Mouse (Mus musculus): ENCODE measurements around the gene Lbhd1. TPM values are rescaled to one million over a fixed set of nuclear protein-coding genes. Genes with fewer than 3 reads are reported as not detected.

Lbhd1 gene
- polyA plus RNA-seq, 1 experiment from 2014 or later = 95.3 TPM

- Histone ChIP-seq H3K27ac (peak within 1 kb of the TSS; percentile 91), H3K9me3 (no peaks in the 10 kb centered on the region), H3K4me2 (replicated peaks) (peak within 1 kb of the TSS; percentile 66), H3K36me3 (peaks cover 13% of the 10 kb centered on the region; the same call in 1 of the 2 replicates), H3K27me3 (replicated peaks) (no peaks in the 10 kb centered on the region), H3K4me1 (replicated peaks) (peaks cover 22% of the 10 kb centered on the region), H3K9ac (peak within 1 kb of the TSS; percentile 94), H3K4me3 (replicated peaks) (peak within 1 kb of the TSS; percentile 87)
- under 1% methylated on average over 49 of the region's 53 CpGs for WGBS
- ATAC-seq = peak; percentile 99
Observed at GRCm38 (mm10) chr19:8897865-8898495, 14.4 kb downstream of the Lbhd1 start, which contains the start of gene Ganab. Ganab (plus strand) TSS chr19:8898071.

DNA sequence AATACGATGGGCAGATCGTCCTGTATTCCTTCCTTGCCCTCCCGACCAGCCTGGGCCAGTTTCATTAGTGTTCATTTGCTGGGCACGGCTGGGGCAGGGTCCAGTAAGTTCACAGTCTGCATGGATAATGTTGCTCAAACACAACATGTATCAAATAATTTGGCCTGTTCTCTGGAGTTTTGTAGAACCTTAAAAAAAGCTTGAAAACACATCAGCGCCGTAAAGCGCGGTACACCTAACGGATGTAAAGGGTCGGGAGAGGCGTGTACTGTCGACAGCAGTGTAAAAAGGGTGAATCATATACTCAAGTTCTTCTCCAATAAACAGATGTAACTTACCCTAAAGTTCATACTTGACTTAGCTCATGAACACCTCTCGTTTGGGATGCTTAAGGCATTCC, 15.0 kb downstream of the Lbhd1 start:
- 5% methylated on average over 13 of the region's 13 CpGs for WGBS
- Histone ChIP-seq H3K36me3 (peaks cover 13% of the 10 kb centered on the region; the same call in 1 of the 2 replicates), H3K27me3 (replicated peaks) (no peaks in the 10 kb centered on the region)

GRCm38 (mm10) chr19:8899079-8899478, 15.5 kb downstream of the Lbhd1 start:
- Histone ChIP-seq H3K27ac (no peak overlapping the region), H3K4me3 (replicated peaks) (peak overlapping the region; percentile 87), H3K27me3 (replicated peaks) (no peaks in the 10 kb centered on the region), H3K9me3 (no peaks in the 10 kb centered on the region), H3K9ac (peak overlapping the region; percentile 94), H3K4me1 (replicated peaks) (peaks cover 17% of the 10 kb centered on the region), H3K4me2 (replicated peaks) (peak overlapping the region; percentile 66), H3K36me3 (peaks cover 13% of the 10 kb centered on the region; the same call in 1 of the 2 replicates)
- 27% methylated on average over 3 of the region's 3 CpGs for WGBS
- ATAC-seq = no peak

More for the DNA sequence above, 15.0 kb downstream of the Lbhd1 start:
- peak overlapping the region; percentile 94 for H3K9ac ChIP-seq
- H3K4me2 ChIP-seq (replicated peaks) = peak overlapping the region; percentile 66
- H3K27ac ChIP-seq = peak overlapping the region; percentile 87
- peak overlapping the region; percentile 87 for H3K4me3 ChIP-seq (replicated peaks)
- ATAC-seq = no peak
- H3K9me3 ChIP-seq = no peaks in the 10 kb centered on the region
- H3K4me1 ChIP-seq (replicated peaks) = peaks cover 21% of the 10 kb centered on the region

- no peaks in the 10 kb centered on the region for H3K9me3 ChIP-seq
- no peak overlapping the region for H3K27ac ChIP-seq
- H3K27me3 ChIP-seq (replicated peaks) = no peaks in the 10 kb centered on the region
- H3K4me3 ChIP-seq (replicated peaks) = no peak overlapping the region
- no peak overlapping the region for H3K9ac ChIP-seq
- no peak for ATAC-seq
- 95% methylated on average over 5 of the region's 5 CpGs for WGBS
- no peaks in the 10 kb centered on the region for H3K4me1 ChIP-seq (replicated peaks)
- H3K4me2 ChIP-seq (replicated peaks) = no peak overlapping the region
- H3K36me3 ChIP-seq = peaks cover 32% of the 10 kb centered on the region
Observed at GRCm38 (mm10) chr19:8903412-8903811, 19.9 kb downstream of the Lbhd1 start.

DNA sequence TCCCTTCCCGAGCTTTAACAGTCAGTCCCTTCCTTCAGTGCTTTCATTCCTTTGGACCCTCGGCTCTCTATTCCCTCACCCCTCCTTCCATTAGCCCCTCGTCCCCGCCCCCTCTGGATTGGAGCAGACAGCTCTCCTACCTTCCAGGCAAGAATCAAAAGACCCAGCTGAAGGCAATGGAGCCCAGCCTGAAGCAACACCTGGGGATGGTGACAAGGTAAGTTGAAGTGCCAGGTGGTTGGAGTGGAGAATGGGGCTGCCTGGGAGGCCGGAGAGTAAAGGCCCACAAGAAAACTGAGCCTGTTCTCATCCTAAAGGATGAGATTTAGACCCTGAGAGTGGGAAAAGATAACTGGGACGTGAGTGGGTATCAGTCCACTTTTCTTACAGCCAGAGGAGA, 25.0 kb downstream of the Lbhd1 start:
- Histone ChIP-seq H3K27ac (no peak overlapping the region), H3K9ac (no peak overlapping the region), H3K27me3 (replicated peaks) (no peaks in the 10 kb centered on the region), H3K4me2 (replicated peaks) (no peak overlapping the region), H3K36me3 (peaks cover 69% of the 10 kb centered on the region), H3K4me1 (replicated peaks) (no peaks in the 10 kb centered on the region), H3K4me3 (replicated peaks) (no peak overlapping the region), H3K9me3 (no peaks in the 10 kb centered on the region)
- WGBS = 90% methylated on average over 6 of the region's 6 CpGs
- ATAC-seq = no peak

- peaks cover 81% of the 10 kb centered on the region for H3K36me3 ChIP-seq
Observed at GRCm38 (mm10) chr19:8911810-8912209, 28.3 kb downstream of the Lbhd1 start.

GRCm38 (mm10) chr19:8914212-8914611, 30.7 kb downstream of the Lbhd1 start:
- Histone ChIP-seq H3K36me3 (peaks cover 62% of the 10 kb centered on the region), H3K4me2 (replicated peaks) (no peak overlapping the region), H3K27ac (no peak overlapping the region), H3K4me3 (replicated peaks) (no peak overlapping the region), H3K9ac (no peak overlapping the region), H3K27me3 (replicated peaks) (no peaks in the 10 kb centered on the region), H3K9me3 (no peaks in the 10 kb centered on the region), H3K4me1 (replicated peaks) (no peaks in the 10 kb centered on the region)
- WGBS = 95% methylated on average over 3 of the region's 3 CpGs
- ATAC-seq = no peak

More at GRCm38 (mm10) chr19:8911810-8912209, 28.3 kb downstream of the Lbhd1 start:
- 92% methylated on average over 5 of the region's 5 CpGs for WGBS
- Histone ChIP-seq H3K4me3 (replicated peaks) (no peak overlapping the region), H3K27ac (no peak overlapping the region), H3K4me1 (replicated peaks) (no peaks in the 10 kb centered on the region), H3K9me3 (no peaks in the 10 kb centered on the region), H3K9ac (no peak overlapping the region), H3K27me3 (replicated peaks) (no peaks in the 10 kb centered on the region), H3K4me2 (replicated peaks) (no peak overlapping the region)
- ATAC-seq = no peak

DNA sequence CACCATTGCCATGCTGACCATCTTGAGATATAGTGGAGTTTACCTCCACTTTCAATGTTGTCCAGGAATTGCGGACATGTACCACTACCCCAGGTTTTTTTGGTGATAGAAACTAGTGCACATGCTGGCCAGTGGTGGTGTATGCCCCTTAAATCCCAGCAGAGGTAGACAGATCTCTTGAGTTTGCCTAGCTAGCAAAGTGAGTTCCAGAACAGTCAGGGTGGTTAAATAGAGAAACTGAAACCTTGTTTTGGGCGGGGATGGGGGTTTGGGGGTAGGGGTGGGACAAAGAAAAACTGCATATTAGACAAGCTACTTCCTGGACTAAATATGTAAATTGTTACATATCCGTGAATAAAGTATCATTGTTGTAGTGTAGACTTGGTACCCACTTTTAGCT, 35.5 kb downstream of the Lbhd1 start:
- Histone ChIP-seq H3K9ac (no peak overlapping the region), H3K4me3 (replicated peaks) (no peak overlapping the region), H3K4me2 (replicated peaks) (no peak overlapping the region), H3K36me3 (peaks cover 25% of the 10 kb centered on the region), H3K4me1 (replicated peaks) (no peaks in the 10 kb centered on the region; the same call in 1 of the 2 replicates), H3K27ac (no peak overlapping the region), H3K9me3 (no peaks in the 10 kb centered on the region), H3K27me3 (replicated peaks) (no peaks in the 10 kb centered on the region)
- 89% methylated on average over 3 of the region's 3 CpGs for WGBS
- no peak for ATAC-seq

- Histone ChIP-seq H3K9ac (0 out of 2 replicates have a peak overlapping the region, but pooled peaks have one; percentile 85), H3K9me3 (no peaks in the 10 kb centered on the region), H3K27me3 (replicated peaks) (no peaks in the 10 kb centered on the region), H3K4me3 (replicated peaks) (no peak overlapping the region; the same call in 1 of the 2 replicates), H3K36me3 (peaks cover 19% of the 10 kb centered on the region), H3K4me1 (replicated peaks) (no peaks in the 10 kb centered on the region; the same call in 1 of the 2 replicates), H3K27ac (peak overlapping the region; percentile 92), H3K4me2 (replicated peaks) (peak overlapping the region; percentile 75)
- no peak for ATAC-seq
- 65% methylated on average over 6 of the region's 6 CpGs for WGBS
Observed at GRCm38 (mm10) chr19:8919684-8920072, 36.1 kb downstream of the Lbhd1 start.

- Histone ChIP-seq H3K9ac (peak within 1 kb of the TSS; percentile 85), H3K4me1 (replicated peaks) (no peaks in the 10 kb centered on the region; the same call in 1 of the 2 replicates), H3K27ac (peak within 1 kb of the TSS; percentile 92), H3K27me3 (replicated peaks) (no peaks in the 10 kb centered on the region), H3K36me3 (peaks cover 15% of the 10 kb centered on the region), H3K4me2 (replicated peaks) (peak within 1 kb of the TSS; percentile 75), H3K4me3 (replicated peaks) (peak within 1 kb of the TSS; percentile 87), H3K9me3 (no peaks in the 10 kb centered on the region)
- WGBS = 2% methylated on average over 49 of the region's 50 CpGs
- ATAC-seq = peak; percentile 98
Observed at GRCm38 (mm10) chr19:8920073-8920736, 36.7 kb downstream of the Lbhd1 start, which contains the start of gene B3gat3. B3gat3 (plus strand) TSS chr19:8920374.

DNA sequence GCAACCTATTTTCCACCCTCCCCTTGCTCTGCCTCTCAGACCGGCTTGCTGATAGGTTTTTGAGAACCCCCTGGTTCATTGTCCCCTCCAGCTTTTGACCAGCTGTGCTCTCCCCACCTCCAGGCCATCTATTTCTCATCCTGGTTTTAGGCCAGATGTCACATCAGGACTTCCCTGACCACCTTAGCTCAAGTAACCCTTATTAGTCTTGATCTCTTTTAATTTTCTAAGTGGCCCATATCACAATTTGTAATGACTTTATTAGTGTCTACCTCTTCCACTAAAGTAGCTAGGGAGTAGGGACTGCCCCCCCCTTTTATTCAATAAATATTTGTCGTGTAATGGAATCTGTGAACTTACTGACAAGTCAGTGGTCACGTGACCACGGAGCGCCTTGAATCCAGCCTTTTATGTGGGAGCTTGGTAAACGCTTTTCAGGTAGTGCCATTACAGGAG, 37.3 kb downstream of the Lbhd1 start:
- peak overlapping the region; percentile 92 for H3K27ac ChIP-seq
- H3K4me2 ChIP-seq (replicated peaks) = peak overlapping the region; percentile 75
- peak overlapping the region; percentile 87 for H3K4me3 ChIP-seq (replicated peaks)
- H3K4me1 ChIP-seq (replicated peaks) = no peaks in the 10 kb centered on the region; the same call in 1 of the 2 replicates
- H3K9ac ChIP-seq = peak overlapping the region; percentile 85
- 1% methylated on average over 6 of the region's 6 CpGs for WGBS
- H3K27me3 ChIP-seq (replicated peaks) = no peaks in the 10 kb centered on the region
- peaks cover 13% of the 10 kb centered on the region for H3K36me3 ChIP-seq
- peak; percentile 7 for ATAC-seq
- no peaks in the 10 kb centered on the region for H3K9me3 ChIP-seq

DNA sequence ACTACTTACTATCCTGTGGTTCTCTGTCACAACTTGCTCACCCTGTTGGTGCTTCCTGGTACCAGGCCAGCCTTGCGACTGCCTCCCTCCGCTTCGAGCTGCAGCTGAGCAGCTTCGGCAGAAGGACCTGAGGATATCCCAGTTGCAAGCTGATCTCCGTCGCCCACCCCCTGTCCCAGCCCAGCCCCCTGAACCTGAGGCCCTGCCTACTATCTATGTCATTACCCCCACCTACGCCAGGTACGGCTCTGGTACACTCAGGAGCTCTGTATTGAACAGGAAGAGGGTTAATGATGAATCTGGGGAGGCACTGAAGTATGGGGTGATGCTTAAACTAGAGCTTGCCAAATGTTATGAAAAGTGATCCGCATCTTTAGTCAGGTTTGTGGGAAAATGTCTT, 38.2 kb downstream of the Lbhd1 start:
- no peaks in the 10 kb centered on the region for H3K27me3 ChIP-seq (replicated peaks)
- peak overlapping the region; percentile 75 for H3K4me2 ChIP-seq (replicated peaks)
- no peak for ATAC-seq
- no peak overlapping the region for H3K27ac ChIP-seq
- H3K4me3 ChIP-seq (replicated peaks) = 0 out of 2 replicates have a peak overlapping the region, but pooled peaks have one; percentile 87
- no peaks in the 10 kb centered on the region for H3K9me3 ChIP-seq
- 0 out of 2 replicates have a peak overlapping the region, but pooled peaks have one; percentile 34 for H3K9ac ChIP-seq
- H3K4me1 ChIP-seq (replicated peaks) = no peaks in the 10 kb centered on the region; the same call in 1 of the 2 replicates
- 0 out of 2 replicates have a peak, but pooled peaks cover 7% of the 10 kb centered on the region for H3K36me3 ChIP-seq
- 75% methylated on average over 9 of the region's 9 CpGs for WGBS
